Mouse (Mus musculus) naive thymus-derived CD4-positive, alpha-beta T cell, adult 5 months (primary cell): ENCODE measurements around the gene Itpr3. TPM values are rescaled to one million over a fixed set of nuclear protein-coding genes. Genes with fewer than 3 reads are reported as not detected.

Source experiments
- polyA plus RNA-seq: library from polyadenylated mRNA; unstranded; fragments of 100-300 nt; shearing (Covaris generic); gene quantifications from one replicate; pipeline ENCODE4 v1.2.1, GENCODE M21; 2017

The Itpr3 gene
- 37.5 TPM for polyA plus RNA-seq

DNA sequence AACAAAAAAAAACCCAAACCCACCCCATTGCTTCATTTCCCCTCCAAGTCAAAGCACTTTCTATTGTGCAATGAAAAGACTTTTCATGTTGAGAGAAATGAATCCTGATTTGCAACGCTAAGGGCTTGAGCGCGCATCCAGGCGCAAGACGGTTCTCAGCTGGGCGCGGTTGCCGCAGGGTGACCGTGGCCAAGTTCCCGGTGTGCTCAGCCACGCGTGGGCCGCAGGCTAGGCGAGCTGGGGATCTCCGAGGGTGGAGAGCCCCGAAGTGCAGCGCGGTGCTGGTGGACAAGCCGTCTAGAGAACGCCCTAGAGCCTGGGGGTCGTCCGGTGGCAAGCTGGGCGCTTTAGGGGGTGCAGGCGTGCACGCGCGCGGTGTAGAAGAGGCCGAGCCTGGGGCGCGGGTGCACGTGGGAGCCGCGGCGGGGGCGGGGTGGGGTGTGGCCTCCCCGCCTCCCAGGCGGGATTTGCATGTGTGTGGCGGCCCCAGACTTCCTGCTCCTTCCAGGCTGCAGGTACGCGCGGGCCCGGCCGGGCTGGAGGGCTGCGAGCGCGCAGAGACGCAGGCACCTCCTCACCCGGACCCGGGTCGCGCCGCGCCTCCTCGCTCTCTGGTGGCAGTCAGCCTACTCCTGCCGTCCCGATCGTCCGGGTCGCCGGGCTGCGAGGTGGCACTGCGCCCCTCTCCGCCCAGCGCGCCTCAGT, at the start of gene Itpr3:
Gene Itpr3 (plus strand): TSS at position 493 of the 705 bp plus-strand sequence.

DNA sequence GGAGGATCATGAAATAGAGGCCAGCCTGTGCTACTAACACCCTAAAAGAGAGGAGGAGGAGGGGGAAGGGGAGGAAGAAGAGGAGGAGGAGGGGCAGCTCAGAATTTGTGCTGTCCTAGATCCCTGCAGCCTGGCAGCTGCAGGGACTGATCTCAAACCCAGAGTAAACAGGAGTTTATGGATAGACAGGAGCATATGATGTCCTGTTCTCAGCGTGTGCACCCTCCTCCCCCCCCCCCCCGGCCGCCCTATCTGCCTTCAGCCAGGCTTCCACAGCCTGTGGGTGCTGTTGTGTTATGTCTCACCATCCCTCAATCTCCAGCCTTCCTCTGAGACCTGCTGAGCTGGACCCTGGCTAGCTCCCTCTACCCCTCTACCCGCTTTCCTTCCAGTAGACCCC, 28.2 kb upstream of the Itpr3 start, which contains the start of gene Bak1:
Gene Bak1 (minus strand): TSS at position 101 of the 400 bp plus-strand sequence.

DNA sequence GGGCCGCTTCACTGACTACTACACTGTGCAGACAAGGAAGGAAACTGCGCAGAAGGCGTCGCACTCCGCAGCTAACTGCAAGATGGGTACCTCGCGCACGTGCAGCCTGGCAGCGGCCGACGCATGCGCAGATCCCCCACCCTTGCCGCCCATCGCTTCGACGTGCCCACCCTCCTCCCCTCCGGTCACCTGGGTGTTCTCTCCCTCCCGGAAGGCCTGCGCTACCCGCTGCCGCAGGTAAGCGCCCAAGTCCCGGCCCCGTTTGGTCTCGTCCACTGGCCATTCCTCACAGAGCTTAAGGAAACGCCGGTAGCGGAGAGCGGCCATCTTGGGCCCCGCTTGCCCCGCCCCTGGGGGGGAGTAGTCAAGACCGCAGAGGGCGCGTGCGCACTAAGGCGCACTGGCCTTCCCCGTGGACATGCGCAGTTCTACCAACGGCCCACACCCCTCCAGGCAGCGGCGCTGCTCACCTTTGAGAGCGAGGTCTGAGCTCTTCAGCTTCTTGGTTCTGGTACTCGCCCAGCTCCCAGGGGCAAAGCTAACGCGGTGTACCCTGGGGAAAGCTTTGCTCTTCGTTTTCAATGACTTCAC, 76.5 kb downstream of the Itpr3 start, which contains the start of gene Uqcc2:
Gene Uqcc2 (minus strand): TSS at position 366 of the 591 bp plus-strand sequence.

DNA sequence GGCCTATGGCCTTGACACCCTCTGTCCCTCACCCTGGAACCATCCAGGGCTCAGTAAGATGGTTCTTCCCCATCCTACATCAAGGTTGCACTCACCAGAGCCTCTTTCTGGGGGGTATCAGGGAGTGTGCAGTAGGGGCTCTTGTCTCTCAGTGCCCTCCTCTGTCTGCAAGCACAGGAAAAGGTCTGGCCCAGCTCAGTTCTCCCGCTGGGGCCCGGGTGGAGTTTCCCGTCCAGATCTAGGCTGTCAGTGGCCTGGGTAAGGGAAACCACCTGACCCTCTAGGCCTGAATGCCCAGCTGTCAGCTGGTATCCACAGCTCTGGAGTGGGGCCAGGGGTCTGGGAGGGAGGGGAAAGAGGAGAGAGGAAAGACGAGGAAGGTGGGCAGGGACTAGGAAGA, 110.4 kb downstream of the Itpr3 start, which contains the start of gene Ip6k3:
Gene Ip6k3 (minus strand): TSS at position 251 of the 400 bp plus-strand sequence.

Other genes starting within 250 kb of the Itpr3 start
- not detected for gene Nkx2-5, start 212.3 kb upstream of the Itpr3 start, polyA plus RNA-seq
- gene Kifc5b, start 140.2 kb upstream of the Itpr3 start, polyA plus RNA-seq: 1.4 TPM
- gene Phf1, start 124.3 kb upstream of the Itpr3 start, polyA plus RNA-seq: 151 TPM
- gene Cuta, start 117.7 kb upstream of the Itpr3 start, polyA plus RNA-seq: 114 TPM
- 0.07 TPM for gene Syngap1, start 116.1 kb upstream of the Itpr3 start, polyA plus RNA-seq
- 33.5 TPM for gene Zbtb9, start 84.1 kb upstream of the Itpr3 start, polyA plus RNA-seq
- gene Bak1, start 28.3 kb upstream of the Itpr3 start, polyA plus RNA-seq: 0.47 TPM
- gene Uqcc2, start 76.6 kb downstream of the Itpr3 start, polyA plus RNA-seq: 48.6 TPM
- not detected for gene Ip6k3, start 110.5 kb downstream of the Itpr3 start, polyA plus RNA-seq
- 91.5 TPM for gene Lemd2, start 147.2 kb downstream of the Itpr3 start, polyA plus RNA-seq